Mouse (Mus musculus): ENCODE measurements around the gene Camta1. TPM values are rescaled to one million over a fixed set of nuclear protein-coding genes. Genes with fewer than 3 reads are reported as not detected.

Gene Camta1
- polyA plus RNA-seq, 1 experiment from 2014 or later = 150 TPM

DNA sequence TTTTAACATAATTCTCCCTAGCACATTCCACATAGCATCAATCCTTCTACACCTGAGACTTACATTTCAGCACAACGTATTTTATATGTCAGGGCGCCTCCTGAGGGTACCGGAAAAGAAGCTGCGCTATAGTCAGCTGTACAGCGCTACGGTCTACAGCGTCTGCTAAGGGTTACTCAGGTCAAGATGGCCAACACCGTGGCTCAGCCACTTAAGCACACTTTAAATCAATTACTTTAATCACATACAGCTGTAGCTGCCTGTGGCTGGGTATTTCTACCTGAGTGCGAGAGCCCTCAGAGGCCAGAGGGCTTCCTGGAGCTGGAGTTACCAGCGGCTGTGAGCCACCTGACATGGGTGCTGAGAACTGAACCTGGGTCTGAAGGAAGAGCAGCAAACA is 845.7 kb downstream of the Camta1 start:
- Histone ChIP-seq H3K27ac (ENCODE audit: low read depth, low read length) (no peak overlapping the region), H3K4me2 (no peak overlapping the region), H3K36me3 (ENCODE audit: control insufficient read depth, insufficient read depth, low read length) (no peaks in the 10 kb centered on the region), H3K9ac (ENCODE audit: low read length) (no peak overlapping the region), H3K4me1 (ENCODE audit: control insufficient read depth, insufficient read depth, low read length) (no peaks in the 10 kb centered on the region), H3K27me3 (ENCODE audit: control insufficient read depth, insufficient read depth, low read length) (no peaks in the 10 kb centered on the region), H3K4me3 (ENCODE audit: low read depth, low read length) (no peak overlapping the region), H3K9me3 (ENCODE audit: control insufficient read depth, low read length) (no peaks in the 10 kb centered on the region)
- DNase-seq (ENCODE audit: low spot score, missing footprints) = no peak
- 83% methylated on average over 10 of the region's 10 CpGs for WGBS
- no peak for ATAC-seq (ENCODE audit: low FRiP score)

DNA sequence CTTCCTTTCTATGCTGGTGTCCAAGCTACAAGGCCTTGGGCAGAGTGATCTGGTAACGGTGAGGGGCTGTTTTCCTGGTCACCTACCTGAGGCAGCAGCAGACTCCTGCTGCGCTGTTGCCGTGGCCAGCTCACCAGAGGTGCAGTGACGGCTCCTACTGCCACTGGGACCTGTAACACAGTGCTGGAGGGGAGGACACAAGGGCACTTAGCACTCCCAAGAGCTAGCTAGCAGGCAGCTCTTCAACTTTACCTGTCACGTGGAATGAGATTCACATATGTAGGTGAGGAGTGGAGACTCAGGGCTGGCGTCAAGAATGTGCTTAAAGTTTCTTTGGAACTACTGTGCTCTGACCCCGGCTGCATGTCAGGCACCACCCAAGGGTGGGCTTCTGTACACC is 851.4 kb downstream of the Camta1 start:
- Histone ChIP-seq H3K4me3 (ENCODE audit: low read depth, low read length) (no peak overlapping the region), H3K36me3 (ENCODE audit: control insufficient read depth, insufficient read depth, low read length) (no peaks in the 10 kb centered on the region), H3K27ac (ENCODE audit: low read depth, low read length) (no peak overlapping the region), H3K4me1 (ENCODE audit: control insufficient read depth, insufficient read depth, low read length) (no peaks in the 10 kb centered on the region), H3K9ac (ENCODE audit: low read length) (no peak overlapping the region), H3K4me2 (no peak overlapping the region), H3K27me3 (ENCODE audit: control insufficient read depth, insufficient read depth, low read length) (no peaks in the 10 kb centered on the region), H3K9me3 (ENCODE audit: control insufficient read depth, low read length) (no peaks in the 10 kb centered on the region)
- 89% methylated on average over 7 of the region's 7 CpGs for WGBS
- no peak for DNase-seq (ENCODE audit: low spot score, missing footprints)
- ATAC-seq (ENCODE audit: low FRiP score) = no peak

DNA sequence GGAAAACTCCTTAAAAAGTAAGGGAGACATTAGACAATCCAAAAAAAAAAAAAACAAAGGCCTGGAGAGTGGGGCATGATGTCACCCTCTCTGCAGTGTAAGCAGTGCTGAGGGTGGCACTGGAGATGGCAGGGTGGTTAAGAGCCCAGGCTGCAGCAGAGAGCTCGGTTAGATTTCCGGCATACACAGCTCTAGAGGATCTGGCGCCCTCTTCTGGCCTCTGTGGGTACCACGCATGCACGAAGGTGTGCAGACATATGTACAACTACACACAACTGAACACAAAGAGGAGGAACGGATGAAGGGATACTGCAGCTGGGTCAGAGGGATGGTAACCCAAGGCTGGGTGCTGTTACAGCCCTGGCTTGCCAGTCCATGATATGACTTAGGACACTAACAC is 854.7 kb downstream of the Camta1 start:
- Histone ChIP-seq H3K4me2 (no peak overlapping the region), H3K9me3 (ENCODE audit: control insufficient read depth, low read length) (no peaks in the 10 kb centered on the region), H3K4me3 (ENCODE audit: low read depth, low read length) (no peak overlapping the region), H3K9ac (ENCODE audit: low read length) (no peak overlapping the region), H3K27ac (ENCODE audit: low read depth, low read length) (no peak overlapping the region), H3K27me3 (ENCODE audit: control insufficient read depth, insufficient read depth, low read length) (no peaks in the 10 kb centered on the region), H3K36me3 (ENCODE audit: control insufficient read depth, insufficient read depth, low read length) (no peaks in the 10 kb centered on the region), H3K4me1 (ENCODE audit: control insufficient read depth, insufficient read depth, low read length) (no peaks in the 10 kb centered on the region)
- 58% methylated on average over 6 of the region's 6 CpGs for WGBS
- no peak for ATAC-seq (ENCODE audit: low FRiP score)
- no peak for DNase-seq (ENCODE audit: low spot score, missing footprints)

DNA sequence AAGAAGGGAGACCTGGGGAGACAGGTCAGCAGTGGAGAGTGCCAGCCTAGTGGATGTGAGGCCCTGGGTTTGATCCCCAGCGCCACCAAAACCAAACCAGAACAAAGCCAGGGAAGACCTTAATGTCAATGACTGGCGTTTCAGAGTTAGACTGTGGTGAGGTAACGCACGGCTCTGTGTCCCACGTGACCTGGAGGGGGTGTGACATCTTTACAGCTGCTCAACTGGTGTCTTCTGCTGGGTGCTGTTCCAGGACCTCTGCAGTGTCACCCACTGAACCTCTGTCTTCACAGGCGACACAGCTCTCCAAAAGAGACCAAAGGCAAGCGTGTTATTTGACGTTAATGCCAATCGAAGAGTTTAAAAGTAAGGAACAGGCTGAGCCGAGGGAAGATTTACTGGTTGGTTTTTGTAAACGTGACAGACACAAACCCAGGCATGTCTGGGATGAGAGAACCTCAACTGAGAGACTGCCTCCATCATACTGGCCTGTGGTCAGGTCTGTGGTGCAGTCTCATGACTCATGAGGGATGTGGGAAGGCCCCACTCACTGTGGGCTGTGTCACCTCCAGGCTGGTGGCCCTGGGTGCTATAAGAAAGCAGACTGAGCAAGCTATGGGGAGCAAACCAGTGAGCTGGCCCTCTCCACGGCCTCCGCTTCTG is 855.9 kb downstream of the Camta1 start:
- no peaks in the 10 kb centered on the region for H3K4me1 ChIP-seq (ENCODE audit: control insufficient read depth, insufficient read depth, low read length)
- DNase-seq (ENCODE audit: low spot score, missing footprints) (no peak), ATAC-seq (ENCODE audit: low FRiP score) (no peak)
- no peak overlapping the region for H3K4me2 ChIP-seq
- H3K27me3 ChIP-seq (ENCODE audit: control insufficient read depth, insufficient read depth, low read length) = no peaks in the 10 kb centered on the region
- no peak overlapping the region for H3K9ac ChIP-seq (ENCODE audit: low read length)
- H3K27ac ChIP-seq (ENCODE audit: low read depth, low read length) = no peak overlapping the region
- no peaks in the 10 kb centered on the region for H3K36me3 ChIP-seq (ENCODE audit: control insufficient read depth, insufficient read depth, low read length)
- H3K9me3 ChIP-seq (ENCODE audit: control insufficient read depth, low read length) = no peaks in the 10 kb centered on the region
- 91% methylated on average over 13 of the region's 13 CpGs for WGBS
- no peak overlapping the region for H3K4me3 ChIP-seq (ENCODE audit: low read depth, low read length)

DNA sequence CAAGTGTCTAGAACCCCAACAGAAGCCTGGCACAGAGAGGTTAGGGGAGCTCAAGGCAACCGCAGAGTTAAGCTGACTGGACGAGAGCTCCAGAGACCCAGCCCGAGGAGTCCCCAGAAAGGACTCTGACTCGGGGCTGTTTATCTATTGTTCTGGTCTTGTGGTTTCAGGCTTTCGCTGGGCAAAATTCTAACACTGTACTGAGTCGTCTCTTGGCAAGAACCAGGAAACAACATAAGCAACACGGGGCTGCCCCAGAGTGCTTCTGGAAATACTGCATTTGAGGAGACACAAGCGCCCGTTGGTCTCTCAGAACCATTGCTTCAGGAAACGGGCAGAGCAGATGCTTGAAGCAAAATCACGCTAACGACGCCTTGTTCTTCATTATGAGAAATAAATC is 860.3 kb downstream of the Camta1 start:
- no peak overlapping the region for H3K4me2 ChIP-seq
- ATAC-seq (ENCODE audit: low FRiP score) = no peak
- WGBS = 81% methylated on average over 13 of the region's 13 CpGs

DNA sequence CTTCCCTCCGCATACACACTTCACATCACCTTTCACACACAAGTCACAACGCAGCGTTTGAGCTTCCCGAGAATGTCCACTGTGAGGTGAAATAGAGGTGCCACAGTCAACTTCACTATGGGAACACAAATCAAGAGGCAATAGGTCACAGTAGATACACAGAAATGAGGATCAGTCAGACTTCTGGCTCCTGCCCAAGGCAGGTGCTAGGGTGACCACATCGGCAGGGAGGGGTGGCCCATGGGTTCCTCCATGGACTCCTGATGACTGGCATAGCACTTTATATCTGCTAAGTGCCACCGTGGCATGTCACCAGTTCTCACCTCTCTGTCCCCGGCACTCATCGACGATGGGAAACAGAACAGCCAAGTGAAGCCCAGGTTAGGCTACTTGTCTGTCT is 863.0 kb downstream of the Camta1 start:
- no peaks in the 10 kb centered on the region for H3K36me3 ChIP-seq (ENCODE audit: control insufficient read depth, insufficient read depth, low read length)

More for the DNA sequence above, 860.3 kb downstream of the Camta1 start:
- Histone ChIP-seq H3K4me1 (ENCODE audit: control insufficient read depth, insufficient read depth, low read length) (no peaks in the 10 kb centered on the region), H3K4me3 (ENCODE audit: low read depth, low read length) (no peak overlapping the region), H3K36me3 (ENCODE audit: control insufficient read depth, insufficient read depth, low read length) (no peaks in the 10 kb centered on the region), H3K27me3 (ENCODE audit: control insufficient read depth, insufficient read depth, low read length) (no peaks in the 10 kb centered on the region), H3K9ac (ENCODE audit: low read length) (no peak overlapping the region), H3K27ac (ENCODE audit: low read depth, low read length) (no peak overlapping the region), H3K9me3 (ENCODE audit: control insufficient read depth, low read length) (no peaks in the 10 kb centered on the region)
- DNase-seq (ENCODE audit: low spot score, missing footprints) = no peak

DNA sequence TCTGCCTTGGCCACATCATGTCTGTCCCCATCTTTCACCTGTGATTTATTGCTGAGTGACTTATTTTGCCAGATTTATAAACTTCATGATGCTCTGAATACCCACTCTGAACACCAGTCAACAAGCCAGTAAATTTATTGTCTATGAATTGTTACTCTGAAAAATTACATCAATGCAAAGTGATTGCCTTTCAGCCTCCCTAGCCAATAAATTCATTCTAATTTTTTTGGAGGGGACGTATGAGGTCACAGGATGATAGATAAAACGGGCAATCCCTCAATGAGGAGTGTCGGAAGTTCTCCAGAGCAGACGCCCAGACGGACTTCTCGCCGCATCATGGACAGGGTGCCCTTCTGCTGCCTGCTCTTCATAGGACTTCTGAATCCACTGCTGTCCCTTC is 864.9 kb downstream of the Camta1 start, which contains the start of gene Uts2:
Gene Uts2 (plus strand): TSS at position 301 of the 400 bp plus-strand sequence.
- no peak within 1 kb of the TSS for H3K4me2 ChIP-seq
- 92% methylated on average over 7 of the region's 7 CpGs for WGBS
- H3K4me1 ChIP-seq (ENCODE audit: control insufficient read depth, insufficient read depth, low read length) = no peaks in the 10 kb centered on the region
- ATAC-seq (ENCODE audit: low FRiP score) (no peak), DNase-seq (ENCODE audit: low spot score, missing footprints) (no peak)
- H3K27ac ChIP-seq (ENCODE audit: low read depth, low read length) = no peak within 1 kb of the TSS
- H3K4me3 ChIP-seq (ENCODE audit: low read depth, low read length) = no peak within 1 kb of the TSS
- H3K36me3 ChIP-seq (ENCODE audit: control insufficient read depth, insufficient read depth, low read length) = no peaks in the 10 kb centered on the region
- H3K27me3 ChIP-seq (ENCODE audit: control insufficient read depth, insufficient read depth, low read length) = no peaks in the 10 kb centered on the region
- H3K9me3 ChIP-seq (ENCODE audit: control insufficient read depth, low read length) = no peaks in the 10 kb centered on the region
- no peak within 1 kb of the TSS for H3K9ac ChIP-seq (ENCODE audit: low read length)

More for the DNA sequence above, 863.0 kb downstream of the Camta1 start:
- WGBS = 94% methylated on average over 9 of the region's 9 CpGs
- Histone ChIP-seq H3K27me3 (ENCODE audit: control insufficient read depth, insufficient read depth, low read length) (no peaks in the 10 kb centered on the region), H3K9ac (ENCODE audit: low read length) (no peak overlapping the region), H3K4me2 (no peak overlapping the region), H3K9me3 (ENCODE audit: control insufficient read depth, low read length) (no peaks in the 10 kb centered on the region), H3K4me1 (ENCODE audit: control insufficient read depth, insufficient read depth, low read length) (no peaks in the 10 kb centered on the region), H3K4me3 (ENCODE audit: low read depth, low read length) (no peak overlapping the region), H3K27ac (ENCODE audit: low read depth, low read length) (no peak overlapping the region)
- ATAC-seq (ENCODE audit: low FRiP score) (no peak), DNase-seq (ENCODE audit: low spot score, missing footprints) (no peak)

DNA sequence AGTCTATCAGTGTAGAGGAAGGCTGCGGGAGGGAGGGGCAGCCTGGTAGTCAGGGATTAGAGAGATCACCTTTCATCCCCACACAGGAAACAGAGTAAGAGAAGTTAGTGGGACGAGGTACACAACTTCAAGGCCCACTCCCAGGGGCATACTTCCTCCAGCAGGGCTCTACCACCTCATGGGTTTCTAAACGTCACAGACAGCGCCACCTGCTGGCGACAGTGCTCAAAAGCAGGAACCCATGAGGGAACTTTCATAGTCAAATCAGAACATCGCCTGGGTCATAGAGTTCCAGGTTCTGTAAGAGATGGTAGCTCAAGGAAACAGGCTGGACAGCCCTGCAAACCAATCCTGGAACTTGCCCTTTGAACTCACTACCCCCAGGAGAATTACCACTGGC is 871.5 kb downstream of the Camta1 start:
- ATAC-seq (ENCODE audit: low FRiP score) (no peak), DNase-seq (ENCODE audit: low spot score, missing footprints) (peak; percentile 85)
- Histone ChIP-seq H3K9me3 (ENCODE audit: control insufficient read depth, low read length) (no peaks in the 10 kb centered on the region), H3K9ac (ENCODE audit: low read length) (no peak overlapping the region), H3K27ac (ENCODE audit: low read depth, low read length) (no peak overlapping the region), H3K4me2 (no peak overlapping the region), H3K27me3 (ENCODE audit: control insufficient read depth, insufficient read depth, low read length) (no peaks in the 10 kb centered on the region), H3K4me1 (ENCODE audit: control insufficient read depth, insufficient read depth, low read length) (no peaks in the 10 kb centered on the region), H3K36me3 (ENCODE audit: control insufficient read depth, insufficient read depth, low read length) (no peaks in the 10 kb centered on the region), H3K4me3 (ENCODE audit: low read depth, low read length) (no peak overlapping the region)
- 45% methylated on average over 6 of the region's 6 CpGs for WGBS

DNA sequence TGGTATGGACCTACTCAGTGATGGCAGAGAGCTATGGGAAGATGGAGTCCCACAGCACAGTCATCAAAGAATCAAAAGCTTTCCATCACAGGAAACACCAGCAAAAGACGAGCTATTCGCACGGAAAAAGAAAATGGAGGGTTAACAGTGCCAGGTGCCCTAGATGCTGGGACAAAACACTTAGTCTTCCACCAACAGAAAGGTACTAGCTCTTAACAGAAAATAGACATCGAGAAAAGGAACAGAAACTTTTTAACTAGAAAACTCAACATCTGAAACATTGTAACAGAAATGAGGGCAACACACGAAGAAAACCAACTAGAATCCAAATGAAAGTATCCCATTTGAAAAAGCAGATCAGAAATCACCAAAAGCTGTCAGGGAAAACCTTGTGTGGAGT is 881.5 kb downstream of the Camta1 start:
- Histone ChIP-seq H3K9me3 (ENCODE audit: control insufficient read depth, low read length) (no peaks in the 10 kb centered on the region), H3K4me2 (no peak overlapping the region), H3K4me3 (ENCODE audit: low read depth, low read length) (no peak overlapping the region), H3K36me3 (ENCODE audit: control insufficient read depth, insufficient read depth, low read length) (no peaks in the 10 kb centered on the region), H3K9ac (ENCODE audit: low read length) (no peak overlapping the region), H3K27me3 (ENCODE audit: control insufficient read depth, insufficient read depth, low read length) (no peaks in the 10 kb centered on the region), H3K27ac (ENCODE audit: low read depth, low read length) (no peak overlapping the region), H3K4me1 (ENCODE audit: control insufficient read depth, insufficient read depth, low read length) (no peaks in the 10 kb centered on the region)
- ATAC-seq (ENCODE audit: low FRiP score) = no peak
- 85% methylated on average over 5 of the region's 5 CpGs for WGBS
- no peak for DNase-seq (ENCODE audit: low spot score, missing footprints)
